Mouse (Mus musculus): Measurements from ENCODE around the gene Gngt2. TPM values are rescaled to one million over a fixed set of nuclear protein-coding genes. Genes with fewer than 3 reads are reported as not detected.
A peak's percentile ranks its signal among the peaks of the same experiment; 100 is the strongest.

Gene Gngt2
- 30.3 and 31.4 TPM in 2 replicates for total RNA-seq (2021)
- long read RNA-seq, experiment 1, partial matches to known transcripts = 0 of 24 reads
- long read RNA-seq, experiment 1, other reads (novel, unspliced or antisense) = 12 of 24 reads
- long read RNA-seq, experiment 2, partial matches to known transcripts = 1 of 20 reads
- long read RNA-seq, experiment 2, other reads (novel, unspliced or antisense) = 5 of 20 reads

DNA sequence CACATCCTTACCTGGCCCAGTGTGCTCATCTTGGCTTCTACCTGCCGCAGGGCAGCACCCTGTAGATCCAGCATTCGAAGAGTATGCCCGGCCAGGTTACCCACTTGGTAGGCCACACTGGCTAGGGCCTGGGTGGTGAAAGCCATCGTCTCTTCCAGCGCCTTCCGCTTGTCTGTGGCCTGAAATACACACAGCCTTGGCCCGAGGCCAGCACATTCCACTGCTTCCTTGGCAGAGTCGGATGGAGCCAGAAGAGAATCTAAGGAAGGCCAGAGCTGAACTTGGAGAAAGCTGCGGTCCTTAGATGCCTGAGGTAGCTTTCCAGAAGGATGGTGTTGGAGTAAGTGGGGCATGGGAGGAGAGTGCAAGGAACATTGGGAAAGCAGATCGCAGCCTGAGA lies at the start of gene Gngt2:
Gngt2 (plus strand) TSS at position 158 of the 400 bp plus-strand sequence.
- peak; percentile 91 for DNase-seq

DNA sequence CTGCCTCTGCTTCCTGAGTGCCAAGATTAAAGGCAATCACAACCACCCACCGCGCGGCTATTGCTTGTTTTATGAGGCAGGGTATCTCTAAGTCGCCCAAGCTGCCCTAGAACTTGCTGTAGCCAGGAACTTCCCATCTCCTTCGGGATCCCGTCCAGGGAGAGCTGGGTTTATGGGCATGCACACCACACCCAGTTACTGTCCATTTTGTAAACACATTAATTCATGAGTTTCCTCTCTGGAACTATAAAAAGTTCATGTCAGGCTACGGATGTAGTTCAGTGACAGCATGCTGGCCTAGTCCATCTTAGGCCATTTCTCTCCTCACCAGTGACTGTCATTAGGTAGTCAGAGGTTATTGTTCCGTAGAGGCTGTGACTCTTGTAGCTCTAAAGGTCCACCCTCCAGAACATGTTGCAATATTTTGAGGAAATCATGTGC lies 47.5 kb upstream of the Gngt2 start:
- peak; percentile 43 for DNase-seq

- DNase-seq = no peak
Measured at GRCm38 (mm10) chr11:95791787-95792186, 45.2 kb upstream of the Gngt2 start.

DNA sequence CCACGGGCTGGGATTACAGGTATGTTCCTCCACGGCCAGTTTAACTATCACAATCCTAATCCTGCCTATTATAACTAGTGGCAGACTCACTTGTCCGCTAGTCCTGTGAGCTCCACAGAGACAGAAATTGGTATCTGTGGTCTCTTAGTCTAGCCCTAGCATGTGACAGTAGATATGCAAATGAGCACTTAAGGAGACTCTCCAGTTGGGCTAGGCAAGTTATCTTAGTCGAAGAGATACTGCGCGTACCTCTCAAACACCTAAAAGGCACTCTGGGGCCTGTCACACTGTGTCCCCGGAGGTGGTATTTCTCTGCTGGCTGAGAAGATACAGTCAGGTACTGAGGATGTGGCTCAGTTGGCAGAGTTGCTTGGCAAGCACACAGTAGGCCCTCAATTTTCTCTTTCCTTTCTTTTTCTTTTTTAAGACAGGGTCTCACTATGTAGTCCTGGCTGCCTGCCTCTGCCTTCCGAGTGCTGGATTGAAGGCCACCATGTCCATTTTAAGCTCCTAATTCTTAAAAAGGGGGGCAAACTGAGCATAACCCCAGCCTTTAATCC lies 44.0 kb upstream of the Gngt2 start:
- DNase-seq = no peak

- DNase-seq = no peak
Measured at GRCm38 (mm10) chr11:95794201-95794600, 42.8 kb upstream of the Gngt2 start.

DNA sequence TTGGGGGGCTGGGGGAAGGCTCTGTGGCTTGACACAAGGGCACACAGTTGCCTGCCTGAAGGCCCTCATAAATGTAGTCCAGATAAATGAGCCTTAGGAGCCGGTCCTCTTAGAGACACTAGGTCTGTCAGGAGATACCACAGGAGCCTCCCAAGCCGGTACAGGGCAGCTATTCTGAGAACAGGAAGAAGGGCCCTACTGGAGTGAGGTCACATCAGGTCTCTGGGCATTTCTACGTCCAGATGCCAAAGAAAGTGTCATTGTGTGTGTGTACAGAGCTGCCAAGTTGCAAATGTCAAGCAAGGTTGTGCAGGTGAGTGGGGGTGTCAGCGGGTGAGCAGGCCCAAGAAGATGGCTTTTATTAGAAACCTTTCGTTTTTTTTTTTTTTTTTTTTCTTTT lies 41.4 kb upstream of the Gngt2 start:
- peak; percentile 41 for DNase-seq

DNA sequence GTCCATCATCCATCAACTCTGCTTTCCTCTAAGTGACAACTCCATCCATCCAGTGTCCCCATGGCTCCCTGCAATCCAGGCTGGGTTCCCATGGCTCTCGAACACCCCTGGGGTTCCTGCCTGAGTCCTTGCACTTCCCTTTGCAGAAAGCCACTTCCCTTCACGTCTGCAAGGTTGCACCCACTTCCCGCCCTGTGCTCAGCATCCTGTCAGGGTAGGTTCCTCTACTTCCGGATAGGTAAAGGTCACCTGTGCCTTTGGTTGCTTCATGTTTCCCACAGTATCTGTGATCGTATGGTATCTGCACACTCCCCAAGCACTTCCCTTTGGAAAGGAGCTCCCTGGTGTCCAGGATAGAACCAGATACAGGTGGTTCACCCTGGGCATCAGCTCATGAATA lies 32.0 kb upstream of the Gngt2 start:
- no peak for DNase-seq

DNA sequence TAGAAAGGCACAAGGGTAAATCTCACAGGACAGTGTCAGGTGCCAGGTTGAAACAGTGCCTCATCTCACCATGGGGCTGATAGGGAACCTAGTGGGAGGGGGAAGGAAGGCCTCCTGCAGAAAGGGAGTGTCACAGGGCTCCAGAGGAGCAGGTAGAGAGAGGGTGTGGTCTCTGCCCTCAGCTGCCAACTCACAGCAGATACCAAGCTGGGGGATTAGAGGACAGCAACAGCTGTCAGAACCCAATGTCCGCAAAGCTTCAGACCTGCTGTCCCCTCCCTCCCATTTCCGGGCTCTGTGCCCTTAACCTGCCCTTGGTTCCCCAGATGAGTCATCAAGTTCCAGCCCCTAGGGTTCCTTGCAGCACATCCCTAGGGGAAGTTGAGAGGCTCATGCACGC lies 31.5 kb upstream of the Gngt2 start:
- DNase-seq = peak; percentile 85

DNA sequence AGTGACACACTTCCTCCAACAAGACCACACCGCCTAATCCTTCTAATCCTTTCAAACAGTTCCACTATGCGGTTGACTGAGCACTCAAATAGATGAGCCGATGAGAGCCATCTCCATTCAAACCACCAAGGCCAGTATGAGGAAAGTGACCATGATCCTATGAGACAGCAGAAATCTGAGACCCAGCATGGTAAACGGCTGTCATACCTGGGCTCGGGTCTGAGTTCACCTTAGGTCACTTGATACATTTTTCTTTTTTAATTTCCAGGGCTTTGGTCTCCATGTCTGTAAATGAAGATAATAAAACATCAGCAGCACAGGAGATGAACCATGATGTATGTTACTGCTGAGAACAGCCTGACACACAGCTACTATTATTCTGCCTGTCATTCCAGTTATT lies 29.1 kb upstream of the Gngt2 start:
- DNase-seq = no peak

DNA sequence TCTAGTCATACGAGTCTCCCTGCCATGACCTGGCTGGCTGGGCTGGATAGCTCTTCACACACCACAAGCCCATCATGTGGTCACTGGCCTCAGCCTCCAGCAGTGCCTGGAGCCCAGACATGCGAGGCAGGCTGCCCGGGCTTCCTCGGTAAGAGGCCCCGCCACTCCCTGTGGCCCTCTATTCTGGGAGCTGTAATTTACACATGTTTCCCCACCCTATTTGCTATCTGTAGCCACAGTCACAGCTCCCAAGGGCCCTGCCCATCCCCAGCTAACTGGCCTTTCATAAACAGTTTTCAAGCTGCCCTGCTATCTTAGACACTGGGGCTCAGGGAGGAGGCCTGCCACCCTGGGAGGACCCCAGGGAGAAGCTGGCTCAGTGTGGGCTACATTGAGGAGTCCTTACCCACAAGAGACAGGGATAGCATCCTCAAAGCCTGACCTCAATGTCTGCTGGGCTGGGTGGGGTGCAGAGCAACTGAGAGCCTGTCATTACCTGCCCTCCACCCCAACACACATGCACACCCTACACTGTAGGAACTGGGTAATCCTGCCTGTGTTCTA lies 28.5 kb upstream of the Gngt2 start:
- DNase-seq = no peak

DNA sequence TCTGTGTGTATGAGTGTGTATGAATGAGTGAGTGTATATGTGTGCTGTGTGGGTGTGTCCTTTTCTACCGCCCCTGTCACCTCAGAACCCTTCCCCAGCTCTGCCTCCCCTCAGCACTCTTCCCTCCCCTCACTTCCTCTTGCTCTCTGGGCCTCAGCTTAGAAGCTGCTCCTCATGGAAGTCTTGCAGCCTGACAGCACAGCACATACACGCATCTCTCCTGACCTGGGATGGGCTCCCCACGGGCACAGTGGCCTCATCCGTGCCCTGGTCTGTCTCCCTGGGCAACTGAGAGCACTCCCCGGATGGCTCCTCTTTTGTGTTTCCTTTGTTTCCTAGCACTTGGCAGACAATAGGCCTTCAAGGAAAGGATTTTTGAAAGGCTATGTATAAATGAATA lies 27.4 kb upstream of the Gngt2 start:
- DNase-seq = no peak

GRCm38 (mm10) chr11:95810828-95811227 lies 26.2 kb upstream of the Gngt2 start:
- no peak for DNase-seq

- no peak for DNase-seq
Measured at GRCm38 (mm10) chr11:95811741-95812140, 25.3 kb upstream of the Gngt2 start.

DNA sequence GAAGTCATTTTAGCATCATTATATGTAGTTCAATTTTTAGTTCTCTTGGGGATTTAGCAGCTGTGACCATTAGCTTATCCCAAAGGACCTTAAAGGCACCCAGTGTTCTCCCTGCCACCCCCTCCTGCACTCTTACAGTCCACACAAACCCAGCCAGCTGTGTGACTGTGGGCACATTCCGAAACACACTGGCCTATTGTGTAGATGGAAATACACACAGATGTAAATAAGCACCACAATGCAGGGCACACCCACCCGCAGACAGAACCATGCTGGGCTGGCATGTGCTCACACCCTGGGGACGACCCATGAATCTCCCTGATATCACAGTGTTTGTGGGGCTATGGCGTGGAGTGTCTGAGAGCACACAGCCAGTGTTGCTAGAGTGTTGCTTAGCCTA lies 24.8 kb upstream of the Gngt2 start:
- DNase-seq = no peak

DNA sequence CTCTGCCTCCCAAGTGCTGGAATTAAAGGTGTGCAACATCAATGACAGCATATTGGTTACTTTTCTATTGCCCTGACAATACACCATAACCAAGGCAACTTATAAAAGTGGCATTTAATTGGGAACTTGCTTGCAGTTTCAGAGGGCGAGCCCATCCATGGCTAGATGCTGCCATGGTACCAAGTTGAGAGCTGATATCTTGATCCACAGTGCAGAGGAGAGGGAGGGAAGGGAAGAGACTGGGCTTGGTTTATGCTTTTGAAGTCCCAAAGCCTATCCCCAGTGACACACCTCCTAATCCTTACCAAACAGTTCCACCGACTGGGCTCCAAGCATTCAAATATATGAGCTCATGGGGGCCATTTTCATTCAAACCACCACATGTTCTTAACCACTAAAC lies 22.9 kb upstream of the Gngt2 start:
- no peak for DNase-seq

- DNase-seq = no peak
Measured at GRCm38 (mm10) chr11:95814857-95815256, 22.2 kb upstream of the Gngt2 start.

DNA sequence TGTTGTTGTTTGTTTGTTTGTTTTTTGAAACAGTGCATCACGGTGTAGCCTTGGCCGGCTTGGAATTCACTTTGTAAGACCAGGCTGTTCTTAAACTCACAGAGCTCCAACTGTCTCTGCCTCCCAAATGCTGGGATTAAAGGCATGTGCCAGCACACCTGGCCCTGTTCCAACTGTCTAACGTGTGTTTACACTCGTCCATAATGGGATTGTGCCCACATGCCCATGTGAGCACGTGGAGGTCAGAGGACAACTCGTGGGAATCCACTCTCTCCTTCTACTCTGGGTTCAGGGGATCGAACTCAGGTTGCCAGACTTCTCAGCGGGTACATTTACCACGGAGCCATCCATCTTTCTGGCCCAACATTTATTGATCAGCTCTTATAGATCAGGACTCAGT lies 21.6 kb upstream of the Gngt2 start:
- no peak for DNase-seq

- DNase-seq = no peak
Measured at GRCm38 (mm10) chr11:95819138-95819537, 17.9 kb upstream of the Gngt2 start.

GRCm38 (mm10) chr11:95821511-95821910 lies 15.5 kb upstream of the Gngt2 start:
- DNase-seq = peak; percentile 46

DNA sequence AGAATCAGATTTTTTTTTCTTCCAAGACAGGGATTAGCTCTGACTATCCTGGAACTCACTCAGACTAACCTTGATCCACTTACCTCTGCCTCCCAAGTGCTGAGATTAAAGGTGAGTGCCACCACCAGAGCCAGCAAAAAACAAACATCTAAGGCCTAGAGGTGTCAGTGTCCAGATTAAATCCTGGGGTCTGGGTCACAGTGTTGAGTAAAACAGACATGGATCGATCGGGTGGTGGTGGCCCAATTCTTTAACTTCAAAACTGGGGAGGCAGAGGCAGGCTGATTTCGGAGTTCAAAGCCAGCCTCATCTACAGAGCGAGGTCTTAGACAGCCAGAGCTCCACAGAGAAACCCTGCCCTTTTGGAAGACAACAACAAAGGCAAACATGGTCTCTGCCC lies 14.6 kb upstream of the Gngt2 start:
- DNase-seq = no peak

GRCm38 (mm10) chr11:95824071-95824876 lies 12.7 kb upstream of the Gngt2 start, which contains the start of gene Phospho1:
TSS of gene Phospho1 (plus strand) at chr11:95824499.
- peak; percentile 97 for DNase-seq

- DNase-seq = peak; percentile 87
Measured at GRCm38 (mm10) chr11:95824877-95825243, 12.2 kb upstream of the Gngt2 start.

DNA sequence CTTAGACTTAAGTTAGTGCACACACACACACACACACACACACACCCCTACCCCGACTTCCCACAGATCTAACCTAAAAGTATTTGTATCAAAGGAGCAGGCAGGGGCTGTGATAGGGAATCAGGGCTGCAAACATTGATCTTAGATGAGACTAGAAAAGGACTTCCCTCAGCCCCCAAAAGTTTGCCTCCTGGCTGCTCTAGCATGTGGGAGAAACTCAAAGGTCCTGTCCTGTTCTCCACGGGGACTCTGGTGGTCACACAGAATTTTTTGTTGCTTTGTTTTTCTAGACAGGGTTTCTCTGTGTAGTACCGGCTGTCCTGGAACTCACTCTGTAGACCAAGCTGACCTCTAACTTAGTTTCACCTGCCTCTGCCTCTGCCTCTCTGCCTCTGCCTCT lies 11.4 kb upstream of the Gngt2 start:
- no peak for DNase-seq

Measured in adrenal gland, postnatal 14 days (tissue).